Mouse (Mus musculus): Measurements from ENCODE around the gene Hpdl. TPM values are rescaled to one million over a fixed set of nuclear protein-coding genes. Genes with fewer than 3 reads are reported as not detected.

Gene Hpdl
- total RNA-seq, 2 experiments from 2014 or later: 0.42 TPM; not detected in 1

DNA sequence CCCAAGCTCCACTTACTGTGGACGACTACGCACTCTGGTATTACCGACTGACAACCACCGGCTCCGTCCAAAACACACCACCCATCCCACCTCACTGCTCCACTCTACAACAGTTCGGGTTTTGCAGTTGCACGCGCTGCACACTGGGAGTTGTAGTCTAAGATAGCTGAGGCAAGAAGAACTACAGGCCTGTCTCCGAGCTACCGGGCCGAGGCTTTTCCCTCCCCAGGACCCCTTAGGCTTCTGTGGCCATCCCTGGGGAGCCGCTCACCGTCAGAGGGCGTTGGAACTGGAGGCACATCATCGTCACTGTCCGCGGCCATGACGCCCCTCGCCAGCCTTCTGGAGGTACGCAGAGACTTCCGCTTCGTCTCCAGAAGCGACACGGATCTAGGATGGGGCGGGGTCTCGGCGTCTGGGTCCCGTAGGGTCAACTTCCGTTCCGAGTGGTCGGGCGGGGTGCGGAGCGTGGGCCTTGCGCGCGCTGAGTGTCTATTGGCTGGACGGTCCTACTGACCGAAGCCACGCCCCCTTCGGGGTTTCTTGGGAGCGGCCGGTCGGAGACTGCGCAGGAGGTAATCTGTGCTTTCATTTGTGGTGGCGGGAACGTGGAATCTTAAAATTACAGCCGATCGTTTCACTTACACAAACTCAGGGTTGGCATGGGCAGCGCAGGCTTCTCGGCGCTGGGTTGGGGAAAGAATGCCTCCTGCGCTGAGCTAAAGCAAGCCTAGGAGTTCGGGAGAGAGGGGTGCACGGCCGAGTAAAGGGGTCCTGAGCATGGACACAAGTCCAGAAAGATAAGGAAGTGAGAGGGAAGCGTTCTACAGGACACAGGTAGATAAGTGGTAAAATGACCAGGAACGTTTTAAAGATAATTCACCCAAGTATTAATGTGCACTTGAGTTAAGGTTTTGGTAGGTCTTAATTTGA is 14.0 kb downstream of the Hpdl start, which contains the start of the genes Toe1 and Mutyh:
Toe1 (minus strand) TSS at position 444 of the 933 bp plus-strand sequence.
Mutyh (plus strand) TSS at position 527 of the 933 bp plus-strand sequence.
- ATAC-seq (replicated peaks; ENCODE audit: low FRiP score, low TSS enrichment, poor library complexity, severe bottlenecking): peak; percentile 95

DNA sequence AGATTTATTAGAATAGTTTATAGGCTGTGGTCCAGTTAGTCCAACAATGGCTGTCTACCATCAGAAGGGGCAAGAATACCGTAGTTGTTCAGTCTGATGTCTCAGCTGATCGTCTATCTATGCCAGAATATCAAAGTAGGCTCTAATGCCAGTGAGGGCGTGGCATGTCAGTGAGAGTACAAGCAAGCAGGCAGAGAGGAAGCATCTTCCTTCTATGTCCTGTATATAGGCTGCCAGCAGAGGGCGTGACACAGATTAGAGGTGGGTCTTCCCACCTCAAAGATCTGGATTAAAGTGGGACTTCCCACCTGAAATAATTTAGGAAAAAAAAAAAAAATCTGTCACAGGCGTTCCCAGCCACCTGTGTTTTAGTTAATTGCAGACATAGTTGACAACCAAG is 21.6 kb downstream of the Hpdl start:
- ATAC-seq (replicated peaks; ENCODE audit: low FRiP score, low TSS enrichment, poor library complexity, severe bottlenecking): peak; percentile 83

DNA sequence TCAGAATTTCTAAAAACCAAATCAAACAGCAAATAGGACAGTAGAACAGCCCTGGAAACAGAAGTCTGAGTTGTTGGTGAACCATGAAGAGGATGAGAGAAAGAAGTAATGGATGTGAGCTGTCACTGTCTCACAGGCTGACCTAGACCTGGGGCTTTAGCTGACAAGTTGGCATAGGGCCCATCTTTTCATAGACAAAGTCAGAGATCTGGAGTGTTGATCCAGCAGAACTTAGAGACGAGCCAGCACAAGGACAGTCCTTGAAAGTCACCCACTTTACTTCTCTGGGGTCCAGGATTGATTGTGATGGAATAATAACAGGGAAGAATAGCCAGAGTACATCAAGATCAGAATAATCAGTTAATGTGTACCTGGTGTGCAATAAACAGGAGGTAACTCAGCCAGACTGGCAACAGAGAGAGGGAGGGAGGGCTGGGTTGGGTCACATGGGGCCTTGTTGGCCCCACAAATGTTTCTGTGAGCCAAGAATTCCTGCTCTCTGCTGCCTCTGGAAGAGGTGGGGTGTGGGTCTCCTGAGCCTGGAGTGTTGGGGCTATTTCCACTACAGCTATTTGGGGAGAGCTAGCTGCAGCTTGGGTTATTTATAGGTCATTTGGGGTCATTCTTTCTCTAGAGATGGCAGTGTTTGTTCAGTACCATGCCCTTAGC is 24.9 kb downstream of the Hpdl start:
- ATAC-seq (replicated peaks; ENCODE audit: low FRiP score, low TSS enrichment, poor library complexity, severe bottlenecking): no peak

DNA sequence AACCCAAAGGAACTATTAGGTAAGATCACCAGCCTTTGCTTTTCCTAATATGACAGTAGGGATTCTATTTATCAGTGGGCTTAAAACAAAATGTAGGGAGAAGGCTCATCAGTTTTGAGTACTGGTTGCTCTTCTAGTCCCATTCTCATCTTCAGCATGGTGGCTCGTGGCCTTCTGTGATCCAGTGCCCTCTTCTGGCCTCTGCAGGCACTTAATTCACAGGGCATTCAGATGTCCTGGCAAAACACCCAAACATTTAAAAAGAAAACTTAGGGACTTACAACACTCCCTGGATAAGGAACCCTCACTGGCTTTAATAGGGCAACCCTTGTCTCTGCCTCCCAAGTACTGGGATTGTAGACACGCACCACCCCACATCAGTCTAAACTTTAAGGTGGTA is 27.2 kb downstream of the Hpdl start:
- no peak for ATAC-seq (replicated peaks; ENCODE audit: low FRiP score, low TSS enrichment, poor library complexity, severe bottlenecking)

DNA sequence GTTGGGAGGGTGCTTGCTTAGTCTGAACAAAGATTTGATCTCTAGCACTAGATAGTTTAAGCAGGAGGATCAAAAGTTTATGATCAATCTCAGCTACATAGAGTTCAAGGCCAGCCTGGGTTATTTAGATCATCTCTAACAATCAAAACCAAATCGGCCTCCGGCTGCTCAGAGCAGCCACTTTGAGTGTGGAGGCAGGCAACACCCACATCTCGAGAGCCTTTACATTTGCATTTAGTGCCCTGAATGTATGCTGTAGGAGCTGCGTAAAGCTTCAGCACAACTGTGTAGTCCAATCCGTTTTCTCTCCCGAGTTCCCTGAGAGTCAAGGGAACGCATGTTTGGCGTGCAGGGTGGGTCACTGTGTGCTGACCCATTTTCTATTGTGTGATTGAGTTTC is 29.1 kb downstream of the Hpdl start:
- no peak for ATAC-seq (replicated peaks; ENCODE audit: low FRiP score, low TSS enrichment, poor library complexity, severe bottlenecking)

DNA sequence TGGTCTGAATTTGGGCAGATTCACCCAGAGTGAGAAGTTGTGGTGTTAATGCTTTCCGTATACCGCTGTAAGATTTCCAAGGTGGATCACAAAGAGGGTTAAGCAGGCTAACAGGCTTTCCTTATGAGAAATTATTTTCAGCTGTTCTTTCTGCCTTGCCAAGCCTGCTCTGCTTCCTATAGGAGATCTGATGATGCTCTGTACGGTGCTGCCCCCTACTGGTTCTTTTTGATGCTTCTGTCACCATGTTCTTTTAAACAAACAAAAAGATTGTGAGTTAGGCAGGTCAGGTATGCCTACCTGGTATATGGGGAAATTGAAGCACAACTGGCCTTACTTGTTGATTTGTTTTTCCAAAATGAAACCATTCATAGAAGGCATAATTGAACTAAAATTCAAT is 32.6 kb downstream of the Hpdl start:
- ATAC-seq (replicated peaks; ENCODE audit: low FRiP score, low TSS enrichment, poor library complexity, severe bottlenecking): peak; percentile 87

DNA sequence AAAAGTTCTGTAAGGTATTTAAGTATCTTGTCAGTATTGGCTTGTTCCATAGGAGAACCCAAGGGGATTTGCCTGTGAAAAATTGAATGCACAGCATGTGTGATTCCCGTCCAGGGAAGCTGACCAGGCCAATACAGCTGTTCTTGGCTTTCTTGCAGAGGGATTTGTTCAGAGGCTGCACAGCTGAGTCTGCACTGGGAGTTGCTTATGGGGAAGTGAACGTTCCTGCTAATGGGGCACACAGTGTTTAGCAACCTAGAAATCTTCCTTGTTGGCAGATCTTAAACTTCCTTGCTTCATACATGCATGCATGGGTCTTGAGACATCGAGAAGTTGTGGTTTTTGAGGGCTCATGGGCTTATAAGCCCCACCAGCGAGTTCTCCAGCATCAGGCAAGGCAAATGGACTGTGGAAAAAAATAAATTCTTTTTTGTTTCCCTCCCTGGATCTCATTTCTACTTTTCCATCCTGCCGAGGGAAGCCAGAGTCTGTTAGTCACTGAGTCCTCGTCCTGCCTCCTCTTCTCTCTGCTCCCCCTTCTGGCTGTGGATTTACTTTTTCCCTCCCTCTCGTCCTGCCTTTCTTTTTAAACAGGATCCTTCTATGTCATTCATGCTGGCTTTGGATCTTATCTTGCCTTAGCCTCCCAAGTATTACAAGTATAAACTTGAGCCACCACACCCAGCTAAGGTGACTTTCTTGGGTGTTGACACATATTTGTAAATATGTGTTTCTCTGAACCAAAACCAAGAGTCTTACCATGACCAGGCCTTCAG is 33.3 kb downstream of the Hpdl start:
- ATAC-seq (replicated peaks; ENCODE audit: low FRiP score, low TSS enrichment, poor library complexity, severe bottlenecking): 0 out of 2 replicates have a peak, but pooled peaks have one; percentile 47

DNA sequence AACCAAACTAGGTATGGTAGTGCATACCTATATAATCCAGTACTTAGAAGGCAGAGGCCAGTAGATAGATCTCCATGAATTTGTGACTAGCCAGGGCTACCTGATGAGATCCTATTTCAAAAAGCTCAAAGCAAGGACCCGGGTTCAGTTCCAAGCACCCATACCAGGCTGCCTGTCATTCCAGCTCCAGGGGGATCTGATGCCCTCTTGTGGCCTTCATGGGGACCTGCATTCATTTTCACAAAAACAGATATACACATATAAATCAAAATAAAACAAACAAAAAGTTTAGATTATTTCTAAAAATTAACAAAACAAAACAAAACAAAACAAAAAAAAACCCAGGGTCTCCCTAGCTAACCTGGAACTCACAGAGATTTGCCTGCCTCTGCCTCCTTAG is 34.9 kb downstream of the Hpdl start:
- ATAC-seq (replicated peaks; ENCODE audit: low FRiP score, low TSS enrichment, poor library complexity, severe bottlenecking): no peak

DNA sequence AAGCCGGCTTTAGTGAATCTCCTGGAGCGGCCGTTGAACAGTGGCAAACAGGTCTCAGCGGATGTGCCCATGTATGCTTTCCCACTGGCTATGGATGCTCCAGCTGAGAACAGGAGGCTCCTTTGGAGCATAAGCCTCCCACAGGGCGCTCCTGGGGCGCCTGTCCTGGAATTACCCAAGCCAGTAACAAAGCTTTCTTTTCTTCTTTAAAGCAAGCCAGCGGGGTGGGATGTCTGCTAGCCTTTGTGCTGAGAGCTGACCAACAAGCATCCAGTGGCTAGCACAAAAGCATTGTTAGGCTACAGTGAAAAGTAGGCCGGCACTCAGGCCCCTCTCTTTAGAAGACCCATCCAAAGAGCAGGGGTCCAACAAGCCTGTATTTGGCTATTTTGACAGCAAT is 39.3 kb downstream of the Hpdl start:
- ATAC-seq (replicated peaks; ENCODE audit: low FRiP score, low TSS enrichment, poor library complexity, severe bottlenecking): no peak

DNA sequence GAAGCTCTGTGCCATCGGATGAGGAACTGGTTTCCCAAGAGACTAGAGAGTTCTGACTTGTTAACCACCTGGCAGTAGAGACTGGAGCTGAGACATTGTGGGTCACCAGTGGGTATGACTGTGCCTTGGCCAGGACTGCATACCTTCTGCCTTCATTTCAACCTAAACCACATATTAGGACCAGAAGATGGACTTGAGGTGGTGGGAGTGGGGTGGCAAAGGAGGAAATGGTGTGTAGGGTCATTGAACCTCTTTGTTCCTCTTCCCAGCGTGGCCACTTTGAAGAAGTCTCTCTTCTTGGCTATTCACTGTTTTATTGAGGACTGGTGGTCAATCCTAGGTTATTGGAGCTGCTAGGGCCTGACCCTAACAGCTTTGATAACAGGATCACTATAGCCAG is 40.1 kb downstream of the Hpdl start:
- ATAC-seq (replicated peaks; ENCODE audit: low FRiP score, low TSS enrichment, poor library complexity, severe bottlenecking): no peak

DNA sequence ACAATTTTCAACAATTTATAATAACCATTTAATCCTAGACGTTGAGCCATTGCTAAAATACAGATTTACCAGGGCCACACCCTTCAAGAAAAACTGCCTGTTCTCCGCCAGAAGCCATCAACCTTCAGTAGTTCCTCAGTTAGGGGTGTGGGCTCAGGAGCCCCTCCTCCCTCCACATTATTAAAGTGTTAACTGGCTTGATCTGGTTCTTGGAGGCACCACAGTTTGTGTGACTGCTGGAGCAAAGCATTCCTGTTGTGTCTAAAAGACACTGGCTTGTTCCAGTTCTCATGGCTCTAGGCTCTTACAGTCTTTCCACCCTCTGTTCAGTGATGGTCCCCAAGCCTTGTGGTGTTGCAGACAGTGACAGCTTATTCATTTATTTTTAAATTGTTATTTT is 41.0 kb downstream of the Hpdl start:
- ATAC-seq (replicated peaks; ENCODE audit: low FRiP score, low TSS enrichment, poor library complexity, severe bottlenecking): no peak

DNA sequence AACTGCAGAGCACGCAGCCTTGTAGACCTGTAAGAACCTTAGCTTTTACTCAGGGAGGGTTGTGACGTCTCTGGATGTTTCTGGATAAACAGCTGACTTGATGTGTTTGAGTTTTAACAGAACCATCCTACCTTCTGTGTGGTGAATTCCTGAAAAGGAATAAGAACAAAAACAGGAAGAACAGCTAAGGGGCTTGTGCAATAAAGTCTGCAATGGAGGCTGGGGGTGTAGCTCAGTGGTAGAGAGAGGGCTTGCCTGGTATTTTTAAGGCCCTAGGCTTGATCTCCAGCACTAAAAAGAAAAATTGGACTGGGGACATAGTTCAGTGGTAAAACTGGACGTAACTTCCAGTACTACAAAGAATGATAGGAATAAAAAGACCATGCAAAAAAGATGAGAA is 44.4 kb downstream of the Hpdl start:
- ATAC-seq (replicated peaks; ENCODE audit: low FRiP score, low TSS enrichment, poor library complexity, severe bottlenecking): no peak

DNA sequence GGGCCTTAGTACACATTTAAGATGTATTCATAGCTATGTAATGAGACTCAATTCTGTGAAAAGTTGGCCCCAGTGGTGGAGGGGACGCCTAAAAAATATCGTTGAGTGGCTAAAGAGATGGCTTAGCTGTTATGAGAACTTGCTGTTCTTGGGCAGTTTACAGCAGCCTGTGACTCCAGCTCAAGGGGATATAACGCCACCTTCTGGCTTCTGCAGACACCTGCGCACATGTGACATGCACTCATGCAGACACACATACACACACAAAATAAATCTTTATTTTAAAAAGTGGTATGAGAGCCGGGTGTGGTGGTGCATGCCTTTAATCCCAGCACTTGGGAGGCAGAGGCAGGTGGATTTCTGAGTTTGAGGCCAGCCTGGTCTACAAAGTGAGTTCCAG is 45.1 kb downstream of the Hpdl start:
- ATAC-seq (replicated peaks; ENCODE audit: low FRiP score, low TSS enrichment, poor library complexity, severe bottlenecking): no peak

Other genes starting within 250 kb of the Hpdl start
- gene Ccdc17, start 225.1 kb downstream of the Hpdl start, total RNA-seq (2014; fragmentation: Nextera tagmentation): 2.9 and 5.7 TPM in 2 replicates
- 2.5 and 3.3 TPM in 2 replicates for gene Ccdc17, start 225.1 kb downstream of the Hpdl start, total RNA-seq (2017)
- gene Nasp, start 193.8 kb downstream of the Hpdl start, total RNA-seq (2014; fragmentation: Nextera tagmentation): 195 and 210 TPM in 2 replicates
- 594 and 624 TPM in 2 replicates for gene Nasp, start 193.8 kb downstream of the Hpdl start, total RNA-seq (2017)
- gene Akr1a1, start 170.0 kb downstream of the Hpdl start, total RNA-seq (2014; fragmentation: Nextera tagmentation): 163 and 243 TPM in 2 replicates
- 460 and 502 TPM in 2 replicates for gene Akr1a1, start 170.0 kb downstream of the Hpdl start, total RNA-seq (2017)
- gene Prdx1, start 136.2 kb downstream of the Hpdl start, total RNA-seq (2014; fragmentation: Nextera tagmentation): 158 and 208 TPM in 2 replicates
- 268 and 287 TPM in 2 replicates for gene Prdx1, start 136.2 kb downstream of the Hpdl start, total RNA-seq (2017)
- 26.8 and 30.1 TPM in 2 replicates for gene Mmachc, start 113.3 kb downstream of the Hpdl start, total RNA-seq (2014; fragmentation: Nextera tagmentation)
- 25.7 and 26.4 TPM in 2 replicates for gene Mmachc, start 113.3 kb downstream of the Hpdl start, total RNA-seq (2017)
- gene Ccdc163, start 113.2 kb downstream of the Hpdl start, total RNA-seq (2014; fragmentation: Nextera tagmentation): 47.0 and 68.3 TPM in 2 replicates
- 10.8 and 16.3 TPM in 2 replicates for gene Ccdc163, start 113.2 kb downstream of the Hpdl start, total RNA-seq (2017)
- gene Tesk2, start 100.8 kb downstream of the Hpdl start, total RNA-seq (2014; fragmentation: Nextera tagmentation): 2.7 and 4.1 TPM in 2 replicates
- 2.1 and 2.6 TPM in 2 replicates for gene Tesk2, start 100.8 kb downstream of the Hpdl start, total RNA-seq (2017)
- gene Toe1, start 14.1 kb downstream of the Hpdl start, total RNA-seq (2014; fragmentation: Nextera tagmentation): 21.8 and 25.8 TPM in 2 replicates
- gene Toe1, start 14.1 kb downstream of the Hpdl start, total RNA-seq (2017): 50.7 and 76.1 TPM in 2 replicates
- 2.5 and 9.8 TPM in 2 replicates for gene Mutyh, start 14.0 kb downstream of the Hpdl start, total RNA-seq (2014; fragmentation: Nextera tagmentation)
- gene Mutyh, start 14.0 kb downstream of the Hpdl start, total RNA-seq (2017): 3.7 TPM in 1 of 2 replicates, not detected in the other
- 0.20 TPM in 1 of 2 replicates, not detected in the other for gene Zswim5, start 55.7 kb upstream of the Hpdl start, total RNA-seq (2014; fragmentation: Nextera tagmentation)
- not detected in 2 replicates for gene Zswim5, start 55.7 kb upstream of the Hpdl start, total RNA-seq (2017)
- gene Urod, start 172.7 kb upstream of the Hpdl start, total RNA-seq (2014; fragmentation: Nextera tagmentation): 222 and 304 TPM in 2 replicates
- 130 and 163 TPM in 2 replicates for gene Urod, start 172.7 kb upstream of the Hpdl start, total RNA-seq (2017)
- 10.8 and 14.8 TPM in 2 replicates for gene Hectd3, start 173.6 kb upstream of the Hpdl start, total RNA-seq (2014; fragmentation: Nextera tagmentation)
- gene Hectd3, start 173.6 kb upstream of the Hpdl start, total RNA-seq (2017): 12.7 and 15.0 TPM in 2 replicates
- 53.5 and 56.7 TPM in 2 replicates for gene Eif2b3, start 197.7 kb upstream of the Hpdl start, total RNA-seq (2014; fragmentation: Nextera tagmentation)
- gene Eif2b3, start 197.7 kb upstream of the Hpdl start, total RNA-seq (2017): 61.4 and 65.7 TPM in 2 replicates

Data from megakaryocyte-erythroid progenitor cell, adult 5-6 weeks (primary cell).